Mouse (Mus musculus) heart, embryonic 12.5 days (tissue): Measurements from ENCODE around the gene Nemf. TPM values are rescaled to one million over a fixed set of nuclear protein-coding genes. Genes with fewer than 3 reads are reported as not detected.

Experiments used
- ATAC-seq: fragments of 200-750 bp; cut with Nextera tagmentation; 2 replicates; pipeline ENCODE4 v1.8.0; 2017; ENCODE audit warnings: moderate TSS enrichment, moderate library complexity; ENCODE audit not compliant: insufficient number of reproducible peaks, low FRiP score
- H3K27ac ChIP-seq: fragments of 300-500 bp; sonication (generic); 2 replicates; pipeline ENCODE4 v1.5.1; 2016; ENCODE audit warnings: mild to moderate bottlenecking, moderate library complexity; ENCODE audit not compliant: poor library complexity, severe bottlenecking
- H3K27me3 ChIP-seq: fragments of 300-500 bp; sonication (generic); replicated peaks from 2 replicates; pipeline ENCODE4 v1.6.1; 2016; ENCODE audit warnings: mild to moderate bottlenecking, moderate library complexity
- H3K36me3 ChIP-seq: fragments of 300-500 bp; sonication (generic); 2 replicates; pipeline ENCODE4 v1.6.1; 2016; ENCODE audit warnings: mild to moderate bottlenecking, moderate library complexity
- H3K4me1 ChIP-seq: fragments of 300-500 bp; sonication (generic); replicated peaks from 2 replicates; pipeline ENCODE4 v1.6.1; 2016; ENCODE audit warnings: mild to moderate bottlenecking
- H3K4me2 ChIP-seq: fragments of 300-500 bp; sonication (generic); 2 replicates; pipeline ENCODE4 v1.6.1; 2016; ENCODE audit warnings: mild to moderate bottlenecking, moderate library complexity
- H3K4me3 ChIP-seq: fragments of 300-500 bp; sonication (generic); 2 replicates; pipeline ENCODE4 v1.5.1; 2016; ENCODE audit warnings: mild to moderate bottlenecking
- H3K9ac ChIP-seq: fragments of 300-500 bp; sonication (generic); 2 replicates; pipeline ENCODE4 v1.6.1; 2016; ENCODE audit warnings: mild to moderate bottlenecking, moderate library complexity
- H3K9me3 ChIP-seq: fragments of 300-500 bp; sonication (generic); replicated peaks from 2 replicates; pipeline ENCODE4 v1.6.1; 2016; ENCODE audit warnings: mild to moderate bottlenecking, moderate library complexity
- WGBS: fragments of 180-500 bp; shearing (Covaris S2); methylation state at CpG from one replicate; pipeline ENCODE4 v1.1.7; 2016; 5-methylcytosine and 5-hydroxymethylcytosine counted together
- microRNA-seq: library from miRNA; unstranded; fragments of <30 nt; microRNA quantifications from one replicate; pipeline ENCODE4, GENCODE M21; 2017
- polyA plus RNA-seq: library from polyadenylated mRNA; unstranded; fragments of >200 nt; fragmentation: Nextera tagmentation; extraction: Ambion mirVana; gene quantifications from 2 replicates; pipeline ENCODE4 v1.2.1, GENCODE M21; 2016

The Nemf gene
- polyA plus RNA-seq, 1 experiment from 2014 or later: 71.0 TPM

- H3K36me3 ChIP-seq: no peaks in the 10 kb centered on the region
- WGBS: 56% methylated on average over 9 of the region's 9 CpGs
- no peak overlapping the region for H3K27ac ChIP-seq
- no peak for ATAC-seq
- no peaks in the 10 kb centered on the region for H3K9me3 ChIP-seq
- H3K4me2 ChIP-seq: no peak overlapping the region
- no peaks in the 10 kb centered on the region for H3K4me1 ChIP-seq
- H3K4me3 ChIP-seq: no peak overlapping the region
- H3K27me3 ChIP-seq: no peaks in the 10 kb centered on the region
- no peak overlapping the region for H3K9ac ChIP-seq
These were observed 68.3 kb downstream of the Nemf start for GRCm38 (mm10) chr12:69288699-69289098.

GRCm38 (mm10) chr12:69287535-69287934 lies 69.4 kb downstream of the Nemf start:
- Histone ChIP-seq H3K9me3 (no peaks in the 10 kb centered on the region), H3K27me3 (no peaks in the 10 kb centered on the region), H3K27ac (no peak overlapping the region), H3K36me3 (no peaks in the 10 kb centered on the region), H3K4me3 (no peak overlapping the region), H3K9ac (no peak overlapping the region), H3K4me1 (no peaks in the 10 kb centered on the region), H3K4me2 (no peak overlapping the region)
- ATAC-seq: no peak
- WGBS: 88% methylated on average over 8 of the region's 8 CpGs

GRCm38 (mm10) chr12:69283146-69283545 lies 73.8 kb downstream of the Nemf start:
- no peak overlapping the region for H3K4me3 ChIP-seq
- no peak overlapping the region for H3K9ac ChIP-seq
- 85% methylated on average over 7 of the region's 7 CpGs for WGBS
- no peak for ATAC-seq
- 0 out of 2 replicates have a peak, but pooled peaks cover 3% of the 10 kb centered on the region for H3K9me3 ChIP-seq
- H3K36me3 ChIP-seq: no peaks in the 10 kb centered on the region
- no peak overlapping the region for H3K4me2 ChIP-seq
- H3K4me1 ChIP-seq: peaks cover 3% of the 10 kb centered on the region
- no peak overlapping the region for H3K27ac ChIP-seq
- no peaks in the 10 kb centered on the region for H3K27me3 ChIP-seq

- no peak overlapping the region for H3K27ac ChIP-seq
- ATAC-seq: no peak
- 0 out of 2 replicates have a peak, but pooled peaks cover 3% of the 10 kb centered on the region for H3K9me3 ChIP-seq
- H3K4me2 ChIP-seq: no peak overlapping the region
- peaks cover 3% of the 10 kb centered on the region for H3K4me1 ChIP-seq
- no peaks in the 10 kb centered on the region for H3K36me3 ChIP-seq
- H3K4me3 ChIP-seq: no peak overlapping the region
- H3K9ac ChIP-seq: no peak overlapping the region
- no peaks in the 10 kb centered on the region for H3K27me3 ChIP-seq
- WGBS: 85% methylated on average over 3 of the region's 3 CpGs
These were observed 76.0 kb downstream of the Nemf start for GRCm38 (mm10) chr12:69280915-69281314.

GRCm38 (mm10) chr12:69279931-69280469 lies 77.0 kb downstream of the Nemf start:
- ATAC-seq: peak; percentile 75
- Histone ChIP-seq H3K4me1 (peaks cover 3% of the 10 kb centered on the region), H3K9ac (no peak overlapping the region), H3K27ac (peak overlapping the region; percentile 75), H3K36me3 (no peaks in the 10 kb centered on the region), H3K4me3 (no peak overlapping the region), H3K9me3 (0 out of 2 replicates have a peak, but pooled peaks cover 3% of the 10 kb centered on the region), H3K27me3 (no peaks in the 10 kb centered on the region), H3K4me2 (no peak overlapping the region; the same call in 1 of the 2 replicates)
- 14% methylated on average over 1 of the region's 1 CpGs for WGBS

GRCm38 (mm10) chr12:69268956-69269355 lies 88.0 kb downstream of the Nemf start:
- ATAC-seq: no peak
- no peaks in the 10 kb centered on the region for H3K27me3 ChIP-seq
- no peak overlapping the region for H3K27ac ChIP-seq
- H3K4me2 ChIP-seq: no peak overlapping the region
- H3K9me3 ChIP-seq: no peaks in the 10 kb centered on the region
- H3K4me3 ChIP-seq: no peak overlapping the region
- WGBS: 74% methylated on average over 2 of the region's 2 CpGs
- no peaks in the 10 kb centered on the region for H3K4me1 ChIP-seq
- no peak overlapping the region for H3K9ac ChIP-seq
- no peaks in the 10 kb centered on the region for H3K36me3 ChIP-seq

GRCm38 (mm10) chr12:69267956-69268632 lies 88.9 kb downstream of the Nemf start:
- H3K4me1 ChIP-seq: no peaks in the 10 kb centered on the region
- no peak overlapping the region for H3K27ac ChIP-seq
- no peak for ATAC-seq
- no peaks in the 10 kb centered on the region for H3K9me3 ChIP-seq
- no peak overlapping the region for H3K9ac ChIP-seq
- H3K4me2 ChIP-seq: no peak overlapping the region
- H3K36me3 ChIP-seq: no peaks in the 10 kb centered on the region
- 76% methylated on average over 11 of the region's 11 CpGs for WGBS
- no peak overlapping the region for H3K4me3 ChIP-seq
- H3K27me3 ChIP-seq: no peaks in the 10 kb centered on the region

- Histone ChIP-seq H3K36me3 (no peaks in the 10 kb centered on the region), H3K9me3 (no peaks in the 10 kb centered on the region), H3K27ac (no peak overlapping the region), H3K4me1 (no peaks in the 10 kb centered on the region), H3K4me2 (no peak overlapping the region), H3K4me3 (no peak overlapping the region), H3K9ac (no peak overlapping the region), H3K27me3 (no peaks in the 10 kb centered on the region)
- WGBS: 78% methylated on average over 3 of the region's 3 CpGs
- no peak for ATAC-seq
These were observed 91.9 kb downstream of the Nemf start for GRCm38 (mm10) chr12:69265031-69265430.

- no peaks in the 10 kb centered on the region for H3K4me1 ChIP-seq
- ATAC-seq: no peak
- no peak overlapping the region for H3K9ac ChIP-seq
- H3K4me2 ChIP-seq: no peak overlapping the region
- no peak overlapping the region for H3K27ac ChIP-seq
- H3K4me3 ChIP-seq: no peak overlapping the region
- no peaks in the 10 kb centered on the region for H3K9me3 ChIP-seq
- no peaks in the 10 kb centered on the region for H3K27me3 ChIP-seq
- 88% methylated on average over 5 of the region's 5 CpGs for WGBS
- H3K36me3 ChIP-seq: no peaks in the 10 kb centered on the region
These were observed 94.7 kb downstream of the Nemf start for GRCm38 (mm10) chr12:69262251-69262650.

Small RNAs within 50 kb of the gene (microRNA-seq; reads per million reads assigned to microRNA genes)
- gene Gm47299: 0.71 reads per million
- gene Gm47305: not detected

Other genes with a start within 250 kb of the Nemf start
- 1,310 and 1,336 TPM in 2 replicates for gene Rps29, start 198.0 kb downstream of the Nemf start, polyA plus RNA-seq
- gene Lrr1, start 188.4 kb downstream of the Nemf start, polyA plus RNA-seq: 16.1 and 17.5 TPM in 2 replicates
- 572 and 579 TPM in 2 replicates for gene Rpl36al, start 173.1 kb downstream of the Nemf start, polyA plus RNA-seq
- 56.2 and 56.8 TPM in 2 replicates for gene Mgat2, start 173.0 kb downstream of the Nemf start, polyA plus RNA-seq
- gene Gm49383, start 160.1 kb downstream of the Nemf start, polyA plus RNA-seq: 18.5 and 19.4 TPM in 2 replicates
- gene Dnaaf2, start 158.7 kb downstream of the Nemf start, polyA plus RNA-seq: 8.1 and 9.1 TPM in 2 replicates
- gene Gm49384, start 152.9 kb downstream of the Nemf start, polyA plus RNA-seq: 16.0 and 19.2 TPM in 2 replicates
- gene Pole2, start 129.0 kb downstream of the Nemf start, polyA plus RNA-seq: 16.7 and 19.7 TPM in 2 replicates
- 7.7 and 8.0 TPM in 2 replicates for gene Klhdc1, start 116.0 kb downstream of the Nemf start, polyA plus RNA-seq
- gene Klhdc2, start 60.5 kb downstream of the Nemf start, polyA plus RNA-seq: 142 and 144 TPM in 2 replicates
- gene Arf6, start 15.0 kb upstream of the Nemf start, polyA plus RNA-seq: 53.9 and 55.7 TPM in 2 replicates
- 1.1 and 2.4 TPM in 2 replicates for gene Gm9887, start 15.3 kb upstream of the Nemf start, polyA plus RNA-seq
- 19.2 and 21.4 TPM in 2 replicates for gene Vcpkmt, start 225.9 kb upstream of the Nemf start, polyA plus RNA-seq